Mouse (Mus musculus) heart, adult 2 months (tissue): ENCODE measurements around the gene Sphk1.

ENCODE experiments used
- CTCF ChIP-seq: fragments of 200-600 bp; IDR thresholded peaks from 2 replicates; pipeline ENCODE4 v1.8.1; 2022; ENCODE audit warnings: antibody characterized with exemption, mild to moderate bottlenecking, moderate library complexity
- POLR2A ChIP-seq: fragments of 200-500 bp; IDR thresholded peaks from 2 replicates; pipeline ENCODE4 v1.6.1; 2011; ENCODE audit warnings: mild to moderate bottlenecking, low read depth, low read length, control low read depth; ENCODE audit not compliant: insufficient read depth

DNA sequence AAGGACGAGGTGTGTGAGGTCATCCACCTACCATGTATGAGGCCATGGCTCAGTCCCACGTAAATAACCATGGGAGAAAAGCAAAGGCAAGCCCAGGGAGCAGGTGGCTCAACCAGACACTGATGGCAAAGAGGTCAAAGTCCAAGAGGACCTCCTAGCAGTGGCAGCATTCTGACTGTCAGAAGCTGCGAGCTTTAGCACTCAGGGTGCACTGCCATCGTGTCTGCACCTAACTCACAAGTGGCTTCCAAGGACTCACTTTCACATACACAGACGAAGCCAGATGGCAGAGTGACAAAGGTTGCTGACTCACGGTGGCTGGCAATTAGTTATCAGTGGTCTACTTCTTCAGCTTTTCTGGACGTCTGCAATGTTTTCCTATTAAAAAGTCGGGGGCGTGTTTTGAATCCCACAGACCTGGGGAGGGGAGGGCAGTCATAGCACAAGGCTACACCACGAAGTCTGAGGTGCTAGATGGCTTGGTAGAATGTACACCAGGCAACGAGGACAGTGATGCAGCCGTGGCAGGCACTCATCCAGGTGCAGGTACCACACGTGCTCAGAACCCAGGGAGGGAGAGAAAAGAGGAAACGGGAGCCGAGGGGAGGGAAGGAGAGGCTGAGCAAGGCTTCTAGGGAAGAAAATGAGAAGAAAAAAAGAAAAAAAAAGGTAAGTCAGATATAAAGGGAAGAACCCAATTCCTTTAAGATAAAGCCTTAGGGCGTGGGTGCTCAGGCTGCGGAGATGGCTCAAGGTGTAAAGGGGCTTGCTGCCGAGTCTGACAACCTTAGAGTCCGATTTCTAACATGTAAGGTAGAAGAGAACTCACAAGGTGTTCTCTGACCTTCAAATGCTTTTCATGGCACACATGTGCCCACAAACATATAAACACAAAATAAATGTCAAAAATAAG lies 41.3 kb downstream of the Sphk1 start:
- TF ChIP-seq CTCF (no peak), POLR2A (no peak)
